Mouse (Mus musculus) embryo, embryonic 9.5 days (tissue): ENCODE measurements around the gene Slc25a53.
A peak's percentile ranks its signal among the peaks of the same experiment; 100 is the strongest.

Source experiments
- DNase-seq: peaks from one replicate; pipeline ENCODE4 v3.0.0-alpha.2; 2017; ENCODE audit errors: extremely low spot score

Gene Slc25a53

DNA sequence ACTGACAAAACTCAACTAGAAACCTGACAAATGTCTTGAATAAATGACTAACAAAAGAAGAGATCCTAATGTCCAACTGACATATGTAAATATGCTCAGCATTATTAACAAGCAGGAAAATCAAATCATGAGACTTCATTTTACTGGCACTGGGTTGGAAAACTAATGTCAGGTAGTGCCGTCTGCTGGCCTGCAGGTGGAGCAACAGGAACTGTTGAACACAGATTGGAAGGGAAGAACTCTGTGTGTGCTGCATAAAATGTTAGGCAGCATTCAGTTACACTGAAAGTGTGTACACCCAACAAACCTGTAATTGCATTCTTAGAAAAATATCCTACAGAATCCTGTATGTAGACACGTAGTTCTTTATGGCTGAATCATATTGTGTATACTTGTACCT is 78.4 kb downstream of the Slc25a53 start:
- DNase-seq, result no peak

- peak; percentile 1 for DNase-seq
These were observed 79.8 kb downstream of the Slc25a53 start for GRCm38 (mm10) chrX:136958300-136958699.

DNA sequence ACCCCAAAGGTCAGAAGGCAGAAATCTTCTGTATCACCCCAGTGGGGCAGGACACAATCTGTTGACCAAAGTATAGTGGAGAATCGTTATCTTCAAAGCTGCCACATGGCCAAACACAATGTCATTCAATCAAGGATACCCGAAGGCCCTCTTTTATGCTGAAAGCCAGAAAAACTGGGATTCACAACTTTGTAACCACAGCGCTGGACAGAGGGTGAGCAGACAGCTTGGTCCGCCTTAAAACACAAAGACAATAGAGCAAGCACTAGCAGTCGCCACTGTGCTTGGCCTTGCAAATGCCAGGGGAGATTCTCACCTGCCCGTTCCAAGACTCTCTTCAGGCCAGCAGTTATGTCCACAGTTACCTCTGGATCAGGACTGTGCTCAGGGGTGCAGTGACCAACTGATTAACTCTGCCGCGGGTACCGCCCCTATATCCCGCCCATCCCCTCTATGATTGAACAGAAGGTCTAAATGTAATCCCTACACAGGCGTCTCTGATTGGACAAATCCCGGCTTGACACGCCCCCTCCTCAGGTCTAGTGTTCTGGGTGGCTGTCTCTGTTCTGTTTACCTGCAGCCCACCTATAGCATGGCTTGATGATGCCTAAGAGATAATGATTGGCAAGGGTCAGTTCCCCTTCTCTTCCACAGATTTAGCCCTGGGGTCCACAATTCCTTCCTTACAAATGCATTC is 80.4 kb downstream of the Slc25a53 start:
- DNase-seq, result peak; percentile 56

GRCm38 (mm10) chrX:136937985-136938384 is 100.1 kb downstream of the Slc25a53 start:
- no peak for DNase-seq
